Mouse (Mus musculus) liver, embryonic 11.5 days (tissue): ENCODE results near the gene Paf1. TPM values are rescaled to one million over a fixed set of nuclear protein-coding genes. Genes with fewer than 3 reads are reported as not detected.
"Not testable (repeated sequence)": the region's sequence is repeated elsewhere in the genome, so short reads cannot be mapped to it uniquely, and the experiment has no call there.

Source experiments
- ATAC-seq: fragments of 200-750 bp; cut with Nextera tagmentation; replicated peaks from 2 replicates; pipeline ENCODE4 v1.8.0; 2017; ENCODE audit warnings: moderate number of reproducible peaks, mild to moderate bottlenecking, moderate TSS enrichment, moderate library complexity; ENCODE audit not compliant: low FRiP score
- DNase-seq: peaks from one replicate; pipeline ENCODE4 v3.0.0-alpha.2; 2017; ENCODE audit warnings: low spot score
- H3K27ac ChIP-seq: fragments of 300-500 bp; sonication (generic); 2 replicates; pipeline ENCODE4 v1.5.1; 2014; ENCODE audit warnings: mild to moderate bottlenecking, low read depth, low read length, control low read depth
- H3K27me3 ChIP-seq: fragments of 300-500 bp; sonication (generic); replicated peaks from 2 replicates; pipeline ENCODE4 v1.6.1; 2014; ENCODE audit warnings: low read length, mixed read lengths; ENCODE audit not compliant: control insufficient read depth, insufficient read depth
- H3K36me3 ChIP-seq: fragments of 300-500 bp; sonication (generic); 2 replicates; pipeline ENCODE4 v1.6.1; 2014; ENCODE audit warnings: mild to moderate bottlenecking, low read length, moderate library complexity, mixed read lengths; ENCODE audit not compliant: control insufficient read depth, insufficient read depth
- H3K4me1 ChIP-seq: fragments of 300-500 bp; sonication (generic); replicated peaks from 2 replicates; pipeline ENCODE4 v1.6.1; 2014; ENCODE audit warnings: low read length, mixed read lengths; ENCODE audit not compliant: control insufficient read depth, insufficient read depth
- H3K4me2 ChIP-seq: fragments of 300-500 bp; sonication (generic); 2 replicates; pipeline ENCODE4 v1.6.1; 2014; ENCODE audit warnings: mild to moderate bottlenecking, control low read depth, moderate library complexity
- H3K4me3 ChIP-seq: fragments of 300-500 bp; sonication (generic); 2 replicates; pipeline ENCODE4 v1.5.1; 2014; ENCODE audit warnings: low read depth, low read length, control low read depth
- H3K9ac ChIP-seq: fragments of 300-500 bp; sonication (generic); 2 replicates; pipeline ENCODE4 v1.6.1; 2014; ENCODE audit warnings: low read depth, low read length, control low read depth
- H3K9me3 ChIP-seq: fragments of 300-500 bp; sonication (generic); 2 replicates; pipeline ENCODE4 v1.6.1; 2016; ENCODE audit warnings: low read length, inconsistent platforms, mixed read lengths; ENCODE audit not compliant: control insufficient read depth
- WGBS: fragments of 180-500 bp; shearing (Covaris S2); extraction: QIAGEN DNeasy Blood & Tissue Kit; methylation state at CpG from one replicate; pipeline ENCODE4 v1.1.7; 2014; 5-methylcytosine and 5-hydroxymethylcytosine counted together
- polyA plus RNA-seq: library from polyadenylated mRNA; unstranded; fragments of >200 nt; fragmentation: Nextera tagmentation; extraction: Ambion mirVana; gene quantifications from 2 replicates; pipeline ENCODE4 v1.2.1, GENCODE M21; 2014

The Paf1 gene
- polyA plus RNA-seq, 1 experiment from 2014 or later = 58.6 TPM

GRCm38 (mm10) chr7:28386007-28386406 lies 6.7 kb upstream of the Paf1 start:
- Histone ChIP-seq H3K4me2 (peak overlapping the region; percentile 17), H3K4me3 (0 out of 2 replicates have a peak overlapping the region, but pooled peaks have one; percentile 5), H3K9me3 (no peaks in the 10 kb centered on the region), H3K4me1 (peaks cover 28% of the 10 kb centered on the region), H3K27me3 (no peaks in the 10 kb centered on the region), H3K36me3 (peaks cover 19% of the 10 kb centered on the region), H3K27ac (peak overlapping the region; percentile 55; the same call in 1 of the 2 replicates), H3K9ac (no peak overlapping the region)
- DNase-seq = no peak
- no peak for ATAC-seq
- 56% methylated on average over 7 of the region's 7 CpGs for WGBS

- no peak overlapping the region for H3K9ac ChIP-seq
- 0 out of 2 replicates have a peak overlapping the region, but pooled peaks have one; percentile 5 for H3K4me3 ChIP-seq
- no peak overlapping the region; the same call in 1 of the 2 replicates for H3K27ac ChIP-seq
- ATAC-seq = peak; percentile 40; the same call in 1 of the 2 replicates
- no peaks in the 10 kb centered on the region for H3K27me3 ChIP-seq
- peaks cover 25% of the 10 kb centered on the region for H3K4me1 ChIP-seq
- H3K4me2 ChIP-seq = peak overlapping the region; percentile 17; the same call in 1 of the 2 replicates
- H3K9me3 ChIP-seq = no peaks in the 10 kb centered on the region
- peak; percentile 83 for DNase-seq
- 4% methylated on average over 4 of the region's 4 CpGs for WGBS
- peaks cover 19% of the 10 kb centered on the region for H3K36me3 ChIP-seq
Measured at GRCm38 (mm10) chr7:28386462-28386861, 6.3 kb upstream of the Paf1 start.

DNA sequence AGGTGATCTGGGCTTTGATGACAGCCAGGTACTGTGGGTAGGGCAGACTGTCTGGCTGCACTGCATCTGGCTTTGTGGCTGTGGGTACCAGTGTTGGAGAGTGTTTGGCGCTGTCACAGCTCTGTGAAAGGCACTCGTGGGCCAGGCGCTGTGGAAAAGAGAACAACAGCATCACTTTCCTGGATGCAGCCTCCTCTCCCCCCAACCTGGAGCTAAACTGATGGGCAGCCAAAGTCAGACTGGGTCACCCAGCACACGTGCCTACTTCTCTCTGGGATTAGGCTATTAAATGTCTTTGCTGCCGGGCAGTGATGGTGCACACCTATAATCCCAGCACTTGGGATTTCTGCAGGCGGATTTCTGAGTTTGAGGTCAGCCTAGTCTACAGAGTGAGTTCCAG lies 5.9 kb upstream of the Paf1 start:
- not testable (repeated sequence) for H3K27ac ChIP-seq, H3K27me3 ChIP-seq, H3K4me2 ChIP-seq, H3K4me3 ChIP-seq, DNase-seq, H3K9me3 ChIP-seq, H3K9ac ChIP-seq
- peaks cover 19% of the 10 kb centered on the region for H3K36me3 ChIP-seq
- ATAC-seq = 0 out of 2 replicates have a peak, but pooled peaks have one; percentile 2
- peaks cover 23% of the 10 kb centered on the region for H3K4me1 ChIP-seq
- 78% methylated on average over 6 of the region's 6 CpGs for WGBS

DNA sequence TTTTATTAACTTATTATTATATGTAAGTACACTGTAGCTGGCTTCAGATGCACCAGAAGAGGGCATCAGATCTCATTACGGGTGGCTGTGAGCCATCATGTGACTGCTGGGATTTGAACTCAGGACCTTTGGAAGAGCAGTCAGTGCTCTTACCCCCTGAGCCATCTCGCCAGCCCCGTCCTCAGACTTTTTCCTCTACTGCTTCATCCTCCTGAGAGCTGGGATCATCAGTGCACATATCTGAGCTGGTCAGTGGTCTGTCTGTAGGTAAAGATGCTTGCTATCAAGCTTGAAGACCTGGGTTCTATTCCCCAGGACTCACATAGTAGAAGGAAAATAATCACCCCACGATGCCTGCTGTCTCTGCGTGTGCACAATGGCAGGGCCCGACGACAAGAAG lies 5.4 kb upstream of the Paf1 start:
- ATAC-seq, H3K9ac ChIP-seq, H3K4me3 ChIP-seq, H3K27me3 ChIP-seq, DNase-seq, H3K27ac ChIP-seq, H3K4me2 ChIP-seq, H3K9me3 ChIP-seq: not testable (repeated sequence)
- peaks cover 19% of the 10 kb centered on the region for H3K4me1 ChIP-seq
- WGBS = 85% methylated on average over 7 of the region's 7 CpGs
- H3K36me3 ChIP-seq = peaks cover 19% of the 10 kb centered on the region

GRCm38 (mm10) chr7:28390331-28390730 lies 2.4 kb upstream of the Paf1 start:
- H3K27me3 ChIP-seq = no peaks in the 10 kb centered on the region
- no peak overlapping the region for H3K4me2 ChIP-seq
- no peaks in the 10 kb centered on the region for H3K9me3 ChIP-seq
- 92% methylated on average over 3 of the region's 3 CpGs for WGBS
- no peak overlapping the region for H3K9ac ChIP-seq
- no peak for DNase-seq
- no peak overlapping the region for H3K27ac ChIP-seq
- ATAC-seq = no peak
- H3K4me1 ChIP-seq = peaks cover 11% of the 10 kb centered on the region
- peak overlapping the region; percentile 8; the same call in 1 of the 2 replicates for H3K4me3 ChIP-seq
- H3K36me3 ChIP-seq = peaks cover 25% of the 10 kb centered on the region

DNA sequence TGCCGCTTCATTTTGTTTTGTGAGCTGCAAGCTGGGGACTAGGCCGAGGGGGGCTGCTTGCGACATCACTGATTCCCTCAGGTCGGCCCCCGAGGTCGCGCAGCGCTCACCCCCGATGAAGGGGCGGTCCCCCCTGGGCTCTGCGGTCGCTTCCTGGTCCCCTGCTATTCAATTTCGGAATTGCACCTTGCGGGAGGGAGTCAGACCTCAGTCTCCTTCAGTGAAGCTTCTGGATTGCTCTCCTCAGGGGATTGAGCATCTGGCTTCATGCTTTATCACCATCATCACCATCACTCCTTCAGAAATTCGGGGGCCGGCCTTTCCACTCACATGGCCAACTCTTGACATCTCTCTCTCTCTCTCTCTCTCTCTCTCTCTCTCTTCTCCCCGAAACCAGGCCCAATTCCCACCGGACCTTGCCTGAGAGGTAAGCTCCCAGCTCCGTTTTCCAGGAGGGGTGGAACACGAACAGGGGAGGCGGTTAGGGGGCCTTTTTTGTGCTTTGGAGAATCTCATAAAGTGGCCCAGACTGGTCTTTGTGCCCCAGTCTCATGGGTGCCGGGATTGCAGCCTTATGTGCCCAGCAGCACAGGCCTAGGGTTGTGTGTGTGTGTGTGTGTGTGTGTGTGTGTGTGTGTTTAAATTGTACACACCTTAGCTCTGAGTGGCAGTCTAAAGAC lies 661 bp downstream of the Paf1 start:
- H3K9me3 ChIP-seq = no peaks in the 10 kb centered on the region
- H3K4me2 ChIP-seq = peak overlapping the region; percentile 94
- WGBS = 7% methylated on average over 22 of the region's 22 CpGs
- H3K27ac ChIP-seq = peak overlapping the region; percentile 57
- DNase-seq (no peak), ATAC-seq (peak; percentile 6; the same call in 1 of the 2 replicates)
- H3K4me1 ChIP-seq = peaks cover 9% of the 10 kb centered on the region
- peaks cover 39% of the 10 kb centered on the region for H3K36me3 ChIP-seq
- no peaks in the 10 kb centered on the region for H3K27me3 ChIP-seq
- peak overlapping the region; percentile 87 for H3K9ac ChIP-seq
- H3K4me3 ChIP-seq = peak overlapping the region; percentile 96

GRCm38 (mm10) chr7:28395425-28395824 lies 2.7 kb downstream of the Paf1 start:
- H3K4me1 ChIP-seq = peaks cover 9% of the 10 kb centered on the region
- H3K9me3 ChIP-seq = no peaks in the 10 kb centered on the region
- H3K36me3 ChIP-seq = peaks cover 36% of the 10 kb centered on the region
- DNase-seq (no peak), ATAC-seq (no peak)
- H3K9ac ChIP-seq = no peak overlapping the region
- WGBS = 92% methylated on average over 4 of the region's 4 CpGs
- H3K27me3 ChIP-seq = no peaks in the 10 kb centered on the region
- H3K4me3 ChIP-seq = no peak overlapping the region
- H3K27ac ChIP-seq = no peak overlapping the region
- H3K4me2 ChIP-seq = no peak overlapping the region

DNA sequence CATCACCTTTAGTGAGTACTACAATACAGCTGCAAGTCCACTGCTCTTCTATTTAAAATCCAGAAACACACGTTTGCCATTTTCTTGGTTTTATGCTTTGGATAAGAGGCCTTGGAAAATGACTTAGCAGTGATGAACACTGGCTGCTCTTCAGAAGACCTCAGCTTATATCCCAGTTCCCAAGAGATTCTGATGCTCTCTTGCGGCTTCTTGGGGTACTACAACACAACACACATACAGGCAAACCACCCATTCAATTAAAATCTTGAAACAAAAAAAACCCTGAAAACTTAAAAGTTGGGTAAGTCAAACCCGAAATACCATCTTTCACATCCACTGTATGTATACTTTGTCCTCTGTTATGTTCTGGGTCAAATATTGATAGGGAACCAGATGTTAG lies 5.2 kb downstream of the Paf1 start:
- WGBS = 66% methylated on average over 3 of the region's 3 CpGs

More for the DNA sequence above, 5.2 kb downstream of the Paf1 start:
- H3K4me2 ChIP-seq = no peak overlapping the region
- no peak overlapping the region for H3K4me3 ChIP-seq
- H3K4me1 ChIP-seq = peaks cover 6% of the 10 kb centered on the region
- no peaks in the 10 kb centered on the region for H3K9me3 ChIP-seq
- peaks cover 54% of the 10 kb centered on the region for H3K36me3 ChIP-seq
- H3K9ac ChIP-seq = no peak overlapping the region
- DNase-seq = no peak
- no peak for ATAC-seq
- H3K27ac ChIP-seq = no peak overlapping the region
- H3K27me3 ChIP-seq = no peaks in the 10 kb centered on the region
